Mouse (Mus musculus) liver, embryonic 14.5 days (tissue): ENCODE results near the gene Afdn.

ENCODE experiments used
- CTCF ChIP-seq: IDR thresholded peaks from 2 replicates; pipeline ENCODE4 v1.5.1; 2016; ENCODE audit warnings: antibody characterized with exemption, low read depth, control low read depth
- EP300 ChIP-seq: IDR thresholded peaks from 2 replicates; pipeline ENCODE4 v1.6.1; 2016; ENCODE audit warnings: antibody characterized with exemption, low read depth

- no peak for TF ChIP-seq CTCF
- no peak for TF ChIP-seq EP300
Measured at GRCm38 (mm10) chr17:13865340-13865739, 105.0 kb downstream of the Afdn start.
